Mouse (Mus musculus) kidney, adult 8-10 months (tissue): ENCODE measurements around the gene Otogl.

Experiments
- DNase-seq, 2 experiments: peaks; one replicate each; pipeline ENCODE4 v3.0.0; 2022

Otogl gene

DNA sequence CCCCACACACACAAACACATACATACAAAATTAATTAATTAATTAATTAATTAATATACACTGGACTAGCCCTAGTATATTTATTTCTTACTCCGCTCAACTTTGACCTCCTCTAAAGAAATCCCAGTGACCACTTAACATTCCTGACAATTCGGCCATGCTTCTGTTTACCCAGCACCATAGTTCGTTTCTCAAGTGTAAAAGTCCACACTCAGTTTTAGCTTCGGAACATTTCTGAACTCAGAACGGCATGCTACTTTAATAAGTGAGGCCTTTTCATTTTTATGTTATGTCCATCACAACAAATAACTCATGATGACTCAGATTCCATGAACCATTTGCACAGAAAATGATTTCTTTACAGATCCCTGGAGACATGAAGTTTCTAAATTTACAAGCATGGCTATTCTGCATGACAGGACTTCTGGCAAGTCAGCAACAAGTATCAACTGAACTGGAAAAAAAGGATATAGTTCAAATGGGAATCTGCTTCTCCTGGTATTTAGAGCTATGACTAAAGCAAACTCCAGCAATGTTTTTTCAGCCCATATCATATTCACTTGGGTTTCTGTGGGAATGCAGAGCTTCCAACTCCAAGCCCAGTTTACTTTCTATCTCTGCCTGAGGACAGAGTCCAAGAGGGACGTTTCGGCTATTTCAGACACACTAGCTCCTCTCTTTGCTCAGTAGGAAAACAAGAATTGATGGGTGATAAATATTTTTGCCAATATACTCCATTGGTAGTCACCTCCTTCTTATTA is 6.5 kb downstream of the Otogl start:
- no peak for DNase-seq

DNA sequence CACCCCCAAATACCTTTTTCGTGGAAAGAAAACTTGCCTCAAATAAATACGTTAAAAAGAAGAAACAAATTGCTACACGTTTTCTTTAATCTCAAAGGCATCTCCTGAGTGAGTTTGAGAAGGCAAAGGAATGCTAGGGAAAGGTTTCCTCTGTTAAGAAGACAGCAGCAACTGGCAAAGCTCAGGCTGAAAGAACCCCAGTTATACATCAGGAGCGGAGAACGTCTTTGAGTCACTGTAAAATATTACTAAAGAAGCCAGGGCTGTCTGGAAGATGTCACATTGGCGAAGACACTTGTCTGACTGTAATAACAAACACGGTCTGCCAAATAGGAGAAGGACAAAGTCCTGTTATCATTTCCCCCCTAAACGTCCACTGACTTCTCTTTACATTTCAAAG is 10.0 kb downstream of the Otogl start:
- no peak for DNase-seq

- DNase-seq = no peak
Measured at GRCm38 (mm10) chr10:107901204-107901879, 10.6 kb downstream of the Otogl start.

DNA sequence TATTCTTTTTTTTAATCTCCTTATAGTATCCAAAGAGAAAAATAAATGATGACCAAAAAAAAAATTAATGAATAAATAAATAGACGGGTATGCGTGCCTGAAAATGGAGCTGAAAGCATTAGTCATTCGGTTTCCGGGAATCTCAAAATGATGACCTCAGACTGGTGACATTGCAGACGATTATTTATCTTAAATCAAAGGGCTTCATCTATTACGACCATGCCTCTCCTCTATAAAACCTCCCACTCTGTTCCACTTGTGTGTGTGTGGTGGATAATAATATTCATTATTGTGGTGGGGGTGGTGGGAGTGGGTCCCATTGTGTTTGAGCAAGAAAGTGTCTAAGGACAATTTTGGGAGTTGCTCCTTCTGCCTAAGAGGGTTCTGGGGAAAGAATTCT is 12.0 kb downstream of the Otogl start:
- DNase-seq = no peak

DNA sequence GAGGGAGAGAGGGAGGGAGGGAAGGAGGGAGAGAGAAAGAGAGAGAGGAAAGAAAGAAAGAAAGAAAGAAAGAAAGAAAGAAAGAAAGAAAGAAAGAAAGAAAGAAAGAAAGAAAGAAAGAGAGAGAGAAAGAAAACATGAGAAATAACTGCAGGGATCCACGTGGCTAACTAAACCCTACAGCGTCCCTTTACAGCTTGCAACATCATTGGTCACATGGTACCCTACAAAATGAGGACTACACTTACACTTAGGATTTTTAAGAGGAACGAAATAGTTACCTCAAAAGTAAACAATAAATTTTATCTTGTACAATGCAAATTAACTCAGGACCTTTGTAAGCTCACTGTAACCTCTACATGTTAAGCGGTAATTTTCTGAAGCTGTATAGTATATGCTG is 15.8 kb downstream of the Otogl start:
- DNase-seq = no peak

DNA sequence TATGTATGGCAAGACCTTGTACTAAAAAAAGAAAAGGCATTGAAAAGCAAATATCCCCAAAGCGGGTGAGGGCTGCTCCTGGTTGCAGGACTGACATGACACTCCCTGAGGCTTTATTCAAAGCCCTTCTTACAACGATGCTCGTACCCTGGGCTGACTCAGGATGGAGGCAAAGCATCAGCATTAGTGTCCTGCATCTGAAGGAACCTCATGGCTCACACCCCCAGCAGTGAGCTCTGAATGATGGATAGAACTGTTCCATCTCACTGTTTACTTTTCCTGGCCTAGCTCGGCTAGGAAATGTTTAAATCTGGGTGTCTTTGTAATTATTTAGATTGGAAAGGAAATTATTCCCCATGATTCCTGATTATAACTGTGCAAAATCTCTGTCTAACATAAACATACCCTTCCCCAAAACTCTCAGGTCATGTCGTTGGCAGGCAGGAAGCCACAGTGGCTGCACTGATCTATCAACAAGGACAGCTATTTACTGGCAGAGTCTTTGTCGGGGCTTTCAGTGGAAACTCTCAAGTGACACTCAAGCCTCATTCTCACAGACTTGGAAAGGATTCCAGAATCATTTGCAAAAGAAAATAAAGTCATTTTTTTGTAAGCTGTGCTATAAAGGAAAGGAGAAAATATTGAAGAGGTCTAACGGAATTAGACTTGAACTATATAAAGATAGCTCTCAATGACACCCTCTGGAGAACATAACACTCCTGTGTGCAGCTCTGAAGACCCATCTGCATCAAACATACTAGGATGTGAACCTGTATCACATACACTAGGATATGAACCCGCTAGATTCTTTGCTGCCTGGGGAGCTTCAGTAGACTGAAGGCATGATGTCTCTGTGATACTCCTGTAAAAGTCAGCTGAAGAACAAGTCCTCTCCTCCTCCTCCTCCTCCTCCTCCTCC is 17.0 kb downstream of the Otogl start:
- no peak for DNase-seq

GRCm38 (mm10) chr10:107890400-107890799 is 21.5 kb downstream of the Otogl start:
- DNase-seq = no peak

- DNase-seq = no peak
Measured at GRCm38 (mm10) chr10:107872542-107872941, 39.4 kb downstream of the Otogl start.

DNA sequence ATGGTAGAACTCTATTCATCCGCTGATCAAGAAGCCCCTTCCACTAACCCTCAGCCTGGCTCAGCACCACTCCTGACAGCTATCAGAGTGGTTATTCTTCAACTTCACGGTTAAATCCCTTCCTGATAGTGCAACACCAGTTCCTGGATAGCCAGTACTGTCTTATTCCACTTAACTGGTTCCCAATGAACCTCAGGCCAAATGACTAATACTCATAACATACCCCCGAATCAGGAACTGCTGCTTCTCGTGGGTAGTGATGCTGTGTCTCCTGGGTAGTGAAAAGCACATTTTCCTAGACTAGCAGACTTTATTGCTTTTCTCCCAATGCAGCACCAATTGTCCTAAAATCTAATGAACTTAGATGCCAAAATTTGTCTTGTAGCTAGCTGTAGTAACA is 39.8 kb downstream of the Otogl start:
- DNase-seq = no peak

DNA sequence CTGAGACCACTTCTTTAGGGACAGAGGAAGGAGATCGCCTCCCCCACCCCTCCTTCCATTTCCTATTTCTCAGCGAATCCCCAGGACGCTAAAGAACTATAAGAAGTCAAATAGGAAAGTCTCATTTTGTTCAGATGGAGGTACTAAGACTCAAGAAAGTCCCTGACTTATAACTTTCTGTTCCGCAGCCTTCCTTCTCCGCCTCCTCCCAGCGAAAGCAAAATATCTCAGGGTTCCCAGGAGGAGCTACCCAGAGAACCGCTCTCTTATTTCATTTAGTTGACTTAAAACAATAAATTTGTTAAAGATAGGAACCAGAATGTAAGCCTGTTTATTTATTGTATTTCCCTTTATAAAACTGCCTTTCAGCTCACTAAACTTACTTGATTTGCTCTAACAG is 41.4 kb downstream of the Otogl start:
- no peak for DNase-seq

- DNase-seq = no peak
Measured at GRCm38 (mm10) chr10:107868904-107869303, 43.0 kb downstream of the Otogl start.

DNA sequence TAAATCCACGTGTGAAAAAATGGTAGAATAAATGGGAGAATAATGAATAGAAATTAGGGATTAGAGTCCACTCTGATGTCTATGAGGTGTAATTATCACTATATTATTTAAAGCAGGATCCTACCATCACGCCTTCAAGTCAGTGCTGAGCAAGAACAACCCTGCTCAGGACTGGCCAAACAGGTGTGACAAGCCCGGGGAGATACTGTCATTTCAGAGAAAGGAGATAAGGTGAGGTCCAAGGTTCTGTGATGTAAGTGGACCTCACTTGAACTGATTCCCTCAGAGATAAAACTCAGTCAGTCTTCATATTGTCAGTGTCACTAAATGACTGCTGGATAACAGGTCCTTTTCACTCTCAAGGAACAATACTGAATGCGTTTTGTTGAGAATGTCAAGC is 44.5 kb downstream of the Otogl start:
- DNase-seq = no peak

DNA sequence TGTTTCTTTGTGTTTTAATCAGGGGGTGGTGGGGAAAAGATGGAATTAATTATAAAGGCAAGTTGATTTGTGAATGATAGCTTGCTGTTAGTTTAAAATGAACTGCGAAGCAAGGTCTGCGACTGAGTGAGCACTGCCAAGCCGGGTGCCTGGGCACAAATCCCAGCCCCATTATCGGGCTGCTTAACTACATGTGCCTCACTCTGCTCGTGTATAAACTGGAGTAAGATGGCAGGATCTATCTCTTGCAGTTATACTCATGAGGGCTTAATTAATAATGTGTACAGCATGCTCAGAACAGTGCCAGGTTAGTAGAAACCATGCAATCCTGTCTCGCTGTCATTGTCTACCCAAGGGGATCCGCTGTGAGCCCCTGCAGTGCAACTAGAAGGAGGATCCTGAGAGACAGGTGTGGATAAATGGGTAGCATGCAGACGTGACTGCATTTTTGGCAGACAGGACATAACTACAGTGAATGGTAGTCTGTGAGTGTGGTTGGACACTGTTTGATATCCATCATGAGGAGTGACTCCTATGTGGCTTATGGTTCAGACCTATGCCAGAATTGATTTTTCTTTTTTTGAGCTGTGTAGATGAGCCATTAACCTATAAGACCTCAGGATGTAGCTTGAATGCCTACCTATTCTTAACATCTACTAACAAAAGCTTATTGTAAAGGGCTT is 51.6 kb downstream of the Otogl start:
- DNase-seq = no peak

GRCm38 (mm10) chr10:107859220-107859619 is 52.7 kb downstream of the Otogl start:
- no peak for DNase-seq

- peak; percentile 4 to 17 for DNase-seq
Measured at GRCm38 (mm10) chr10:107858684-107859083, 53.2 kb downstream of the Otogl start.

DNA sequence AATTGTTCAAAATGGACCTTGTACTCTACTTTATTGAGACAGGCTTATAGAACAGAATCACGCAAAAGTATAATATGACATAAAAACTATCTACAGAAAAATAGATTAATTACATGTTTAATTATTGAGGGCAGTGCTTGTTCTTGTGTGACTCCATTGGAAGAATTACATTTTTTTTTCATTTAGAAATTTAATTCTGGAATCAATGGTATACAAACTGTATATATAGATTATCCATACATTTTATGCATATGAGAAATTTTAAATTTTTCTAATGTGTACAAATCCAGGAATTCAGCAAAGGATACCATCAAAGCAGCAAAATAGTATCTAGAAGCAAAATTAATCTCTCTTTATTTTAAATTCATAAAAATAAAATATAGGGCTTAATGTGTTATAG is 67.0 kb downstream of the Otogl start:
- DNase-seq = no peak

- no peak for DNase-seq
Measured at GRCm38 (mm10) chr10:107834452-107835239, 77.3 kb downstream of the Otogl start.

GRCm38 (mm10) chr10:107829151-107829550 is 82.8 kb downstream of the Otogl start:
- no peak for DNase-seq

- no peak for DNase-seq
Measured at GRCm38 (mm10) chr10:107813814-107814483, 98.0 kb downstream of the Otogl start.

- no peak for DNase-seq
Measured at GRCm38 (mm10) chr10:107810649-107811398, 101.1 kb downstream of the Otogl start.

DNA sequence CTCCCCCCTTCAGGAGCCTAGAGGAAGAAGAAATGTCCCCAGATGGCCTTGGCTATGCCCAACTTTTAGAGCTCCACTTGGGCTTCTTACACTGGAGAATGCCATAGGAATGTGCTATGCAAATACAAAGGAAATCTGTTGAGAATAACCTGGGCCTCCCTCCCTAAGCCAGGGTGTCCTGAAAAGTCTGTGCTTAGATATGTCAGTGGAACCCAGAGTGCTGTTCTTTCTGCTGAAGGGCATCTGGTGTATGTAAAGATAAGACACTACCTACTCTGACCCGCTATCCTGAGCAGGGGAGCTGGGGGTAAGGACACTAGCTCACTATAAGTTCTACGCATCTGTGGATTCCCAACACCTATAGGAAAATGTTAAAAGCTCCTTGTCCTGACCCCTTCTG is 106.7 kb downstream of the Otogl start:
- DNase-seq = no peak
